Mouse (Mus musculus): ENCODE measurements around the gene Fancc.
A peak's percentile ranks its signal among the peaks of the same experiment; 100 is the strongest.
"Not testable (repeated sequence)": the region's sequence is repeated elsewhere in the genome, so short reads cannot be mapped to it uniquely, and the experiment has no call there.

DNA sequence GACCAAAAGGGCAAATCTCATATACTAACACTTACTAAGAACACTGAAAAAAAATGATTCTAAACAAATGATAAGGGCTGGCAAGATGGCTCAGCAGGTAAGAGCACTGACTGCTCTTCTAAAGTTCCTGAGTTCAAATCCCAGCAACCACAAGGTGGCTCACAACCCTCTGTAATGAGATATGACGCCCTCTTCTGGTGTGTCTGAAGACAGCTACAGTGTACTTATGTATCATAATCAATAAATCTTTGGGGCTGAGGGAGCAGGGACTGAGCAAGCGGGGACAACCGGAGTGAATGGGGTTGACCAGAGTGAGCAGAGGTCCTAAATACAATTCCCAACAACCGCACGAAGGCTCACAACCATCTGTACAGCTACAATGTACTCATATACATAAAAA is 68.9 kb downstream of the Fancc start:
- TF ChIP-seq CTCF (IDR thresholded peaks at IDR 0.05; ENCODE audit: low read depth) = peak; percentile 44
- not testable (repeated sequence) for TF ChIP-seq EP300 (optimal IDR thresholded peaks at IDR 0.05)

All from stomach, postnatal 0 days (tissue).